Mouse (Mus musculus): ENCODE data around the gene Acot8. TPM values are rescaled to one million over a fixed set of nuclear protein-coding genes. Genes with fewer than 3 reads are reported as not detected.

Gene Acot8
- polyA plus RNA-seq, 1 experiment = 45.6 TPM

- H3K36me3 ChIP-seq (ENCODE audit: control insufficient read depth, insufficient read depth, low read length) = peaks cover 6% of the 10 kb centered on the region
These were observed 38.8 kb downstream of the Acot8 start for GRCm38 (mm10) chr2:164765841-164766240.

GRCm38 (mm10) chr2:164762593-164762992, 42.1 kb downstream of the Acot8 start:
- peaks cover 1% of the 10 kb centered on the region for H3K36me3 ChIP-seq (ENCODE audit: control insufficient read depth, insufficient read depth, low read length)
- H3K27me3 ChIP-seq (ENCODE audit: control insufficient read depth, insufficient read depth, low read length) = no peaks in the 10 kb centered on the region

More at GRCm38 (mm10) chr2:164765841-164766240, 38.8 kb downstream of the Acot8 start:
- peaks cover 10% of the 10 kb centered on the region for H3K4me1 ChIP-seq (ENCODE audit: control insufficient read depth, insufficient read depth, low read length)
- TF ChIP-seq POLR2A (IDR thresholded peaks at IDR 0.05; ENCODE audit: control insufficient read depth, low read depth, low read length) (no peak), CTCF (IDR thresholded peaks at IDR 0.05; ENCODE audit: control insufficient read depth, insufficient read depth, insufficient replicate concordance, low read depth, low read length) (no peak)
- no peaks in the 10 kb centered on the region for H3K27me3 ChIP-seq (ENCODE audit: control insufficient read depth, insufficient read depth, low read length)
- H3K27ac ChIP-seq (ENCODE audit: control insufficient read depth, insufficient read depth, low read depth, low read length) = no peak overlapping the region
- H3K4me3 ChIP-seq (ENCODE audit: control insufficient read depth, low read depth, low read length) = no peak overlapping the region

GRCm38 (mm10) chr2:164761971-164762370, 42.7 kb downstream of the Acot8 start:
- TF ChIP-seq POLR2A (IDR thresholded peaks at IDR 0.05; ENCODE audit: control insufficient read depth, low read depth, low read length) = no peak
- TF ChIP-seq CTCF (IDR thresholded peaks at IDR 0.05; ENCODE audit: control insufficient read depth, insufficient read depth, insufficient replicate concordance, low read depth, low read length) = no peak
- Histone ChIP-seq H3K27ac (ENCODE audit: control insufficient read depth, insufficient read depth, low read depth, low read length) (no peak overlapping the region), H3K27me3 (ENCODE audit: control insufficient read depth, insufficient read depth, low read length) (no peaks in the 10 kb centered on the region), H3K36me3 (ENCODE audit: control insufficient read depth, insufficient read depth, low read length) (peaks cover 1% of the 10 kb centered on the region), H3K4me1 (ENCODE audit: control insufficient read depth, insufficient read depth, low read length) (no peaks in the 10 kb centered on the region), H3K4me3 (ENCODE audit: control insufficient read depth, low read depth, low read length) (no peak overlapping the region)

More at GRCm38 (mm10) chr2:164762593-164762992, 42.1 kb downstream of the Acot8 start:
- no peak overlapping the region for H3K27ac ChIP-seq (ENCODE audit: control insufficient read depth, insufficient read depth, low read depth, low read length)
- H3K4me3 ChIP-seq (ENCODE audit: control insufficient read depth, low read depth, low read length) = no peak overlapping the region
- H3K4me1 ChIP-seq (ENCODE audit: control insufficient read depth, insufficient read depth, low read length) = no peaks in the 10 kb centered on the region
- no peak for TF ChIP-seq POLR2A (IDR thresholded peaks at IDR 0.05; ENCODE audit: control insufficient read depth, low read depth, low read length)
- TF ChIP-seq CTCF (IDR thresholded peaks at IDR 0.05; ENCODE audit: control insufficient read depth, insufficient read depth, insufficient replicate concordance, low read depth, low read length) = no peak

- Histone ChIP-seq H3K4me3 (ENCODE audit: control insufficient read depth, low read depth, low read length) (no peak overlapping the region), H3K27ac (ENCODE audit: control insufficient read depth, insufficient read depth, low read depth, low read length) (no peak overlapping the region), H3K36me3 (ENCODE audit: control insufficient read depth, insufficient read depth, low read length) (no peaks in the 10 kb centered on the region; the same call in none of the 2 replicates), H3K4me1 (ENCODE audit: control insufficient read depth, insufficient read depth, low read length) (no peaks in the 10 kb centered on the region), H3K27me3 (ENCODE audit: control insufficient read depth, insufficient read depth, low read length) (no peaks in the 10 kb centered on the region)
- no peak for TF ChIP-seq POLR2A (IDR thresholded peaks at IDR 0.05; ENCODE audit: control insufficient read depth, low read depth, low read length)
- TF ChIP-seq CTCF (IDR thresholded peaks at IDR 0.05; ENCODE audit: control insufficient read depth, insufficient read depth, insufficient replicate concordance, low read depth, low read length) = no peak
These were observed 43.2 kb downstream of the Acot8 start for GRCm38 (mm10) chr2:164761502-164761901.

- Histone ChIP-seq H3K4me3 (ENCODE audit: control insufficient read depth, low read depth, low read length) (no peak overlapping the region), H3K27me3 (ENCODE audit: control insufficient read depth, insufficient read depth, low read length) (no peaks in the 10 kb centered on the region), H3K27ac (ENCODE audit: control insufficient read depth, insufficient read depth, low read depth, low read length) (no peak overlapping the region), H3K36me3 (ENCODE audit: control insufficient read depth, insufficient read depth, low read length) (no peaks in the 10 kb centered on the region; the same call in none of the 2 replicates), H3K4me1 (ENCODE audit: control insufficient read depth, insufficient read depth, low read length) (no peaks in the 10 kb centered on the region)
- TF ChIP-seq POLR2A (IDR thresholded peaks at IDR 0.05; ENCODE audit: control insufficient read depth, low read depth, low read length) (no peak), CTCF (IDR thresholded peaks at IDR 0.05; ENCODE audit: control insufficient read depth, insufficient read depth, insufficient replicate concordance, low read depth, low read length) (no peak)
These were observed 44.4 kb downstream of the Acot8 start for GRCm38 (mm10) chr2:164760059-164760833.

- Histone ChIP-seq H3K27ac (ENCODE audit: control insufficient read depth, insufficient read depth, low read depth, low read length) (no peak overlapping the region), H3K4me1 (ENCODE audit: control insufficient read depth, insufficient read depth, low read length) (no peaks in the 10 kb centered on the region), H3K4me3 (ENCODE audit: control insufficient read depth, low read depth, low read length) (no peak overlapping the region)
These were observed 46.0 kb downstream of the Acot8 start for GRCm38 (mm10) chr2:164758692-164759091.

GRCm38 (mm10) chr2:164757841-164758240, 46.8 kb downstream of the Acot8 start:
- no peak overlapping the region for H3K27ac ChIP-seq (ENCODE audit: control insufficient read depth, insufficient read depth, low read depth, low read length)
- no peak for TF ChIP-seq CTCF (IDR thresholded peaks at IDR 0.05; ENCODE audit: control insufficient read depth, insufficient read depth, insufficient replicate concordance, low read depth, low read length)
- no peak for TF ChIP-seq POLR2A (IDR thresholded peaks at IDR 0.05; ENCODE audit: control insufficient read depth, low read depth, low read length)
- no peaks in the 10 kb centered on the region for H3K27me3 ChIP-seq (ENCODE audit: control insufficient read depth, insufficient read depth, low read length)
- no peaks in the 10 kb centered on the region for H3K4me1 ChIP-seq (ENCODE audit: control insufficient read depth, insufficient read depth, low read length)
- no peak overlapping the region for H3K4me3 ChIP-seq (ENCODE audit: control insufficient read depth, low read depth, low read length)
- H3K36me3 ChIP-seq (ENCODE audit: control insufficient read depth, insufficient read depth, low read length) = no peaks in the 10 kb centered on the region; the same call in none of the 2 replicates

More at GRCm38 (mm10) chr2:164758692-164759091, 46.0 kb downstream of the Acot8 start:
- TF ChIP-seq CTCF (IDR thresholded peaks at IDR 0.05; ENCODE audit: control insufficient read depth, insufficient read depth, insufficient replicate concordance, low read depth, low read length) = no peak
- no peak for TF ChIP-seq POLR2A (IDR thresholded peaks at IDR 0.05; ENCODE audit: control insufficient read depth, low read depth, low read length)
- no peaks in the 10 kb centered on the region for H3K27me3 ChIP-seq (ENCODE audit: control insufficient read depth, insufficient read depth, low read length)
- H3K36me3 ChIP-seq (ENCODE audit: control insufficient read depth, insufficient read depth, low read length) = no peaks in the 10 kb centered on the region; the same call in none of the 2 replicates
